Mouse (Mus musculus) forebrain, postnatal 0 days (tissue): ENCODE measurements at regions not wholly inside any gene's neighbourhood (a gene's known extent, or its start where the extent isn't known, plus 50 kb on each side); places are given as distances from the start of the nearest gene placed in this dataset.

ENCODE experiments used
- ATAC-seq: fragments of 200-750 bp; cut with Nextera tagmentation; 2 replicates; pipeline ENCODE4 v1.8.0; 2017; ENCODE audit warnings: mild to moderate bottlenecking, moderate library complexity
- DNase-seq: peaks from one replicate; pipeline ENCODE4 v3.0.0-alpha.2; 2015
- H3K27ac ChIP-seq: fragments of 300-500 bp; sonication (generic); 2 replicates; pipeline ENCODE4 v1.5.1; 2014; ENCODE audit warnings: low read depth, mild to moderate bottlenecking, antibody characterized with exemption, low read length, moderate library complexity, mixed read lengths
- H3K27me3 ChIP-seq: fragments of 300-500 bp; sonication (generic); 2 replicates; pipeline ENCODE4 v1.6.1; 2014; ENCODE audit warnings: mild to moderate bottlenecking, low read length, mixed read lengths; ENCODE audit not compliant: insufficient read depth
- H3K36me3 ChIP-seq: fragments of 300-500 bp; sonication (generic); 2 replicates; pipeline ENCODE4 v1.6.1; 2014; ENCODE audit warnings: mild to moderate bottlenecking, moderate library complexity; ENCODE audit not compliant: insufficient read depth
- H3K4me1 ChIP-seq: fragments of 300-500 bp; sonication (generic); 2 replicates; pipeline ENCODE4 v1.6.1; 2014; ENCODE audit warnings: antibody characterized with exemption; ENCODE audit not compliant: insufficient read depth
- H3K4me2 ChIP-seq: fragments of 300-500 bp; sonication (generic); 2 replicates; pipeline ENCODE4 v1.6.1; 2014; ENCODE audit warnings: low read depth, mild to moderate bottlenecking, moderate library complexity
- H3K4me3 ChIP-seq: fragments of 300-500 bp; sonication (generic); 2 replicates; pipeline ENCODE4 v1.5.1; 2014; ENCODE audit warnings: low read depth, low read length, mixed read lengths
- H3K9ac ChIP-seq: fragments of 300-500 bp; sonication (generic); 2 replicates; pipeline ENCODE4 v1.6.1; 2014; ENCODE audit warnings: mild to moderate bottlenecking
- H3K9me3 ChIP-seq: fragments of 300-500 bp; sonication (generic); 2 replicates; pipeline ENCODE4 v1.6.1; 2016; ENCODE audit warnings: low read length
- CTCF ChIP-seq: sonication (generic); IDR thresholded peaks from 2 replicates; pipeline ENCODE4 v1.5.1; 2016; ENCODE audit warnings: antibody characterized with exemption, control low read depth, low read depth
- WGBS: fragments of 180-500 bp; shearing (Covaris S2); extraction: QIAGEN DNeasy Blood & Tissue Kit; methylation state at CpG from one replicate; pipeline ENCODE4 v1.1.7; 2014; 5-methylcytosine and 5-hydroxymethylcytosine counted together

DNA sequence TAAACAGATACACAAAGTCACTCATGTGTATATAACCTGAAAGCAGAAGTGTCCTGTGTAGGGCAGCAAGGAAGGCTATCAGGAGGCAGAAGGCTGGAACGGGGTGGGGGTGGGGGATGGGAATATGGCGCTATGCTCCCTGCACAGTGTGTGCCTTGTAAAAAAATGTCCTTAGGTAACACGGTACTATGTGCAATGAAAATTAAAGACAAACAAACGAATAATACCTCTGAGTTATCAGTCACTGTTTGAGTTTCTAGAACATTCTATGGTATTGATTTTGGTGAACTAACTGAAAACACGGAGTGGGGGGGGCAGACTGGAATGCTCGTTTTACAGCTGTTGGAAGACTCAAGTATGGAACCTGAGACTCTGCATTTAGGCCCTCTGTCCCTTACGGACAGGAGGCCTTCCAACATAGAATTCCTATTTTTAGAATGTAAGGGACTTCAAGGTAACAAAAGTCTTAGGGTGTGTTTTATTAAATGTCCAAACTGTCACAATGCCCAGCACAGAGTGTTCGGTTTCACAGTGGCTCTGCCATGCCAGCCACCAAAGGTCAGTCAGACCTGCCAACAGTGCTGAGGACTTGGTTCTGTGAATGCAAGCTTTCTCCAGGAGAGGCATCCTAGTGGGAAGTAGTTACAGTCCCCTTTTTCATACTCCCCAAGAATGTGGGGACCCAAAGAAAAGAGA is 240.6 kb downstream of the Ano6 start:
- H3K4me2 ChIP-seq = no peak overlapping the region
- no peak overlapping the region for H3K27ac ChIP-seq
- no peak for DNase-seq
- no peak for ATAC-seq
- no peak overlapping the region for H3K9ac ChIP-seq
- no peaks in the 10 kb centered on the region for H3K4me1 ChIP-seq
- WGBS = 80% methylated on average over 8 of the region's 8 CpGs
- no peak for TF ChIP-seq CTCF
- H3K4me3 ChIP-seq = no peak overlapping the region
- no peaks in the 10 kb centered on the region for H3K36me3 ChIP-seq
- no peaks in the 10 kb centered on the region for H3K9me3 ChIP-seq
- no peaks in the 10 kb centered on the region for H3K27me3 ChIP-seq

DNA sequence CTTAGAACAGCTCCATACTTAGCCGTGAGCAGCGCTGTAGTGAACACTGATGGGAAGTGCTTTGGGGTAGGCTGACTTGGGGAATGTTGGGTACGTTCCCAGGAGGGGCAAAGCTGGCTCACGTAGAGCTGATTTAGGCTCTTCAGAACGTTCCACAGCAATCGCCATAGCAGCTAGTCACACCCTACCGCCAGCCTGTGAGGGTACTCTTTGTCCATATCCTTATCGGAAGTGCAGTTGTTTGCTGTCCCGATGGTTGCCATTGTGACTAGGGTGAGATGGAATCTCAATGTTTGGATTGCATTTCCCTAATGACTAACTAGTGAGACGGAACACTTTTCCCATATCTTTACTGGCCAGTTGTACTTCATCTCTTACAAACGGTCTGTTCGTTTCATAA is 244.6 kb downstream of the Ano6 start:
- Histone ChIP-seq H3K4me1 (no peaks in the 10 kb centered on the region), H3K27me3 (no peaks in the 10 kb centered on the region), H3K36me3 (no peaks in the 10 kb centered on the region), H3K4me2 (no peak overlapping the region), H3K4me3 (no peak overlapping the region), H3K9ac (no peak overlapping the region), H3K9me3 (no peaks in the 10 kb centered on the region), H3K27ac (no peak overlapping the region)
- DNase-seq = no peak
- 67% methylated on average over 12 of the region's 12 CpGs for WGBS
- no peak for TF ChIP-seq CTCF
- no peak for ATAC-seq

DNA sequence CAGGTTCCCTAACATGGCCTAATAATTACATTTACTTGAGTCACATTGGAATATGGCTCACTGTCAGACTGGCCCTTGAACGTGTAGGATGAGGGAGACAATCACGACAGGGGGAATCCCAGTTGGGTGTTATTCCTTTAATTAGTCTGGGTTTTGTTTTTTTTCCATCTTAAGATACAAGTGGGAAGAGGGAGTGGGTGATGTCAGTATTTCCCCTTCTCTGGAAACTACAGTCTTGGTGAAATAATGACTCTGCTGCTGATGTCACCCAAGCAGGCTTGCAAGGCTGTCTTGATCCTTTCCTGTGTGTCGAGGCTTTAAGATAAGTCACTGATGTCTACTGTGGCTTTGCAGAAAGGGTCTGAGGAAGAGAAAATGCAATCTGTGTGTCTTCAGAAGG is 241.8 kb upstream of the Arid2 start:
- ATAC-seq (no peak), DNase-seq (no peak)
- Histone ChIP-seq H3K27me3 (no peaks in the 10 kb centered on the region), H3K27ac (no peak overlapping the region), H3K4me1 (no peaks in the 10 kb centered on the region), H3K4me3 (no peak overlapping the region), H3K9ac (no peak overlapping the region), H3K4me2 (no peak overlapping the region), H3K36me3 (no peaks in the 10 kb centered on the region), H3K9me3 (no peaks in the 10 kb centered on the region)
- no peak for TF ChIP-seq CTCF
- WGBS = 81% methylated on average over 3 of the region's 3 CpGs

DNA sequence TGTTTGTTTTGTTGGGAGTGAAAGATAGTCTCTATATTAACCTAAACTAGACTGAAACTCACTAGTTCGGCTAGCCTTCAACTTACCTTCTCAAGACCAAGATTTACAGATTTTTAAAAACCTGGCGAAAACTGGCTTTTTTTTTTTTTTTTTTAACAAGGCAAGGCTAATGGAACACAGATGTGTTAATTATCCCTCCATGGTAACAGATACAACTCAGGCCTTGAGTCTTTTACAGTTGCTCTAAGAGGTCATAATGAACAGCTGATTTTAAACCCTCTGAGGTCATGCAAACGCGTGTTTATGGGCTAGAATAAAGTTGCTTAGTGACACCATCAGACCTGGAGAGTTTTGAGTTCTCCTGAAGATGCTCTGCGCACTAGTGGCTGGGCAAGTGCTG is 240.7 kb upstream of the Arid2 start:
- Histone ChIP-seq H3K27me3 (no peaks in the 10 kb centered on the region), H3K36me3 (no peaks in the 10 kb centered on the region), H3K27ac (no peak overlapping the region), H3K9me3 (no peaks in the 10 kb centered on the region), H3K4me3 (no peak overlapping the region), H3K4me2 (no peak overlapping the region), H3K9ac (no peak overlapping the region), H3K4me1 (no peaks in the 10 kb centered on the region)
- ATAC-seq (no peak), DNase-seq (no peak)
- no peak for TF ChIP-seq CTCF
- 89% methylated on average over 5 of the region's 5 CpGs for WGBS

DNA sequence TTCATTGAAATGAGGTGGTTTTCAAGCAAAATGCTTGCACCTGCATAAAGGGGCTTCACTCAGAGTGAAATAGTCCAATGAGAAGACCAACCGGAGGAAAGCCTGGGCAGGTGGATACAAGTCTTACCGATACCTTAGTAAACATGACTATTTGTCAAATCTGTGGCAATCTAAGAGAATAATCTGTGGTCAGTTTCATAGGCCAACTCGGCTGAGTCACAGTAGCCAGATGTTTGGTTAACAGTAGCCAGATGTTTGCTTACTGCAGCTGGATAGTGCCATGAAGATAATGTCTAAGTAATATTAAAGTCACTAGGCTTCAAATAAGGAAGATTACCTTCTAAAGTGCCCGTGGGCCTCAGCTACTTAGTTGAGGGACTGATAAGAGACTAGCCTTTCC is 236.9 kb upstream of the Arid2 start:
- Histone ChIP-seq H3K9me3 (no peaks in the 10 kb centered on the region), H3K4me3 (no peak overlapping the region), H3K9ac (no peak overlapping the region), H3K27me3 (no peaks in the 10 kb centered on the region), H3K36me3 (no peaks in the 10 kb centered on the region), H3K4me2 (no peak overlapping the region), H3K27ac (no peak overlapping the region), H3K4me1 (no peaks in the 10 kb centered on the region)
- TF ChIP-seq CTCF = no peak
- no peak for DNase-seq
- no peak for ATAC-seq
- WGBS = 93% methylated on average over 4 of the region's 4 CpGs

DNA sequence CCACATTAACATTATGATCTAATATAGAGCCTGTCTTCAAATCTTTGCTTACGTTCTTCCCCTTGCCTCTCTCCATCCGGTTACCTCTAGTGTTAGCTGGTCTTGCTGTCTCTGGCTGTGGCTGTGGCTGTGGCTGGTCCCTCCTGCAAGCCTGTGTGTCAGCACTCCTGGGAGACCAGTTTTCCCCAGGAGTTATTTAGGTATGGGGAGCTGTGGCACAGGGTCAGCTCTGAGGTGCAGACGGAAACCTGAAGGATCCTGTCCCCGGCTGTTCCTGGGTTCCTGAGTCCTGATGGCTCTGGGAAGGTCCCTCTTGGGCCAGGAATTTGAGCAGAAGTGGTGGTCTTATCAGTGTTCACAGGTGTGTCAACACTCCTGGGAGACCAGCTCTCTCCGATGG is 234.7 kb upstream of the Arid2 start:
- no peak for DNase-seq
- Histone ChIP-seq H3K4me1 (no peaks in the 10 kb centered on the region), H3K27me3 (no peaks in the 10 kb centered on the region), H3K9me3 (no peaks in the 10 kb centered on the region), H3K4me3 (no peak overlapping the region), H3K36me3 (no peaks in the 10 kb centered on the region), H3K27ac (no peak overlapping the region), H3K9ac (no peak overlapping the region), H3K4me2 (no peak overlapping the region)
- no peak for TF ChIP-seq CTCF
- WGBS = 94% methylated on average over 5 of the region's 5 CpGs
- no peak for ATAC-seq

DNA sequence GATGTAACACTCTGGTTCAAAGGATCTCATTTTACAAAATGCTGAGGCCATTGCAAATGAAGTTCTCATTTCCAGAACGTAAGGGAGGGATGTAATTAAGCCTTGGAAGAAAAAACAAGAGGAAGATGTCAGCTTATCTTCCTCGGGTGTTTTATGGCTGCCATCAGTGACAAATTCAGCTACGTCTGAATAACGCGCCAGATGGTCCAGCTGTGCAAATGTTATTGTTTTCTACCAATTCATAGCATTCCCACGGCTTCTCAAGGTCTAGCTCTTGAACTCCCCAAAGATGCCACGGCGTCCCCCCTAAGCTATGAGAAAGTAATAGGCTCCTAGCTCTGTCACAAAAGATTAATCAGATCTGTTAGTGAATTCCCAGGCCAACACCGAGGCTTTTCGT is 232.0 kb upstream of the Arid2 start:
- Histone ChIP-seq H3K27me3 (no peaks in the 10 kb centered on the region), H3K4me1 (no peaks in the 10 kb centered on the region), H3K27ac (no peak overlapping the region), H3K9ac (no peak overlapping the region), H3K9me3 (no peaks in the 10 kb centered on the region), H3K36me3 (no peaks in the 10 kb centered on the region), H3K4me3 (no peak overlapping the region), H3K4me2 (no peak overlapping the region)
- no peak for TF ChIP-seq CTCF
- no peak for DNase-seq
- no peak for ATAC-seq
- WGBS = 71% methylated on average over 10 of the region's 10 CpGs
